Mouse (Mus musculus): ENCODE measurements around the gene Zfhx2. TPM values are rescaled to one million over a fixed set of nuclear protein-coding genes. Genes with fewer than 3 reads are reported as not detected.

Zfhx2 gene
- polyA plus RNA-seq, 1 experiment from 2014 or later, result 5.6 TPM

- peaks cover 30% of the 10 kb centered on the region for H3K36me3 ChIP-seq
- H3K27ac ChIP-seq, result no peak overlapping the region
- peaks cover 38% of the 10 kb centered on the region for H3K4me1 ChIP-seq
- WGBS, result 88% methylated on average over 22 of the region's 22 CpGs
- H3K27me3 ChIP-seq (ENCODE audit: low read depth, poor library complexity, severe bottlenecking), result peaks cover 37% of the 10 kb centered on the region
- no peak for DNase-seq (ENCODE audit: low spot score)
- H3K4me3 ChIP-seq, result no peak overlapping the region
- no peaks in the 10 kb centered on the region for H3K9me3 ChIP-seq (replicated peaks)
These were observed 28.3 kb downstream of the Zfhx2 start for GRCm38 (mm10) chr14:55063581-55064381.

- H3K27ac ChIP-seq, result no peak overlapping the region
- peaks cover 30% of the 10 kb centered on the region for H3K36me3 ChIP-seq
- DNase-seq (ENCODE audit: low spot score), result no peak
- H3K9me3 ChIP-seq (replicated peaks), result no peaks in the 10 kb centered on the region
- 85% methylated on average over 5 of the region's 5 CpGs for WGBS
- peaks cover 38% of the 10 kb centered on the region for H3K4me1 ChIP-seq
- H3K27me3 ChIP-seq (ENCODE audit: low read depth, poor library complexity, severe bottlenecking), result peaks cover 37% of the 10 kb centered on the region
- peak overlapping the region; percentile 33 for H3K4me3 ChIP-seq
These were observed 29.0 kb downstream of the Zfhx2 start for GRCm38 (mm10) chr14:55063117-55063516.

GRCm38 (mm10) chr14:55062626-55063025, 29.5 kb downstream of the Zfhx2 start:
- WGBS, result 17% methylated on average over 17 of the region's 17 CpGs
- Histone ChIP-seq H3K4me3 (peak overlapping the region; percentile 33), H3K36me3 (peaks cover 30% of the 10 kb centered on the region), H3K9me3 (replicated peaks) (no peaks in the 10 kb centered on the region), H3K27ac (peak overlapping the region; percentile 47), H3K27me3 (ENCODE audit: low read depth, poor library complexity, severe bottlenecking) (peaks cover 37% of the 10 kb centered on the region), H3K4me1 (peaks cover 38% of the 10 kb centered on the region)
- peak; percentile 60 for DNase-seq (ENCODE audit: low spot score)

GRCm38 (mm10) chr14:55061845-55062244, 30.3 kb downstream of the Zfhx2 start:
- Histone ChIP-seq H3K9me3 (replicated peaks) (no peaks in the 10 kb centered on the region), H3K36me3 (peaks cover 22% of the 10 kb centered on the region), H3K4me3 (no peak overlapping the region), H3K4me1 (peaks cover 38% of the 10 kb centered on the region), H3K27ac (peak overlapping the region; percentile 47; the same call in 1 of the 2 replicates), H3K27me3 (ENCODE audit: low read depth, poor library complexity, severe bottlenecking) (peaks cover 37% of the 10 kb centered on the region)
- 35% methylated on average over 7 of the region's 7 CpGs for WGBS
- no peak for DNase-seq (ENCODE audit: low spot score)

- peaks cover 32% of the 10 kb centered on the region for H3K4me1 ChIP-seq
- H3K36me3 ChIP-seq, result peaks cover 5% of the 10 kb centered on the region; the same call in 1 of the 2 replicates
- no peaks in the 10 kb centered on the region for H3K9me3 ChIP-seq (replicated peaks)
- no peak overlapping the region for H3K4me3 ChIP-seq
- peaks cover 25% of the 10 kb centered on the region for H3K27me3 ChIP-seq (ENCODE audit: low read depth, poor library complexity, severe bottlenecking)
- DNase-seq (ENCODE audit: low spot score), result no peak
- 88% methylated on average over 5 of the region's 5 CpGs for WGBS
- H3K27ac ChIP-seq, result no peak overlapping the region
These were observed 32.2 kb downstream of the Zfhx2 start for GRCm38 (mm10) chr14:55059931-55060330.

GRCm38 (mm10) chr14:55059009-55059408, 33.1 kb downstream of the Zfhx2 start:
- no peak for DNase-seq (ENCODE audit: low spot score)
- Histone ChIP-seq H3K27ac (no peak overlapping the region), H3K4me1 (peaks cover 32% of the 10 kb centered on the region), H3K27me3 (ENCODE audit: low read depth, poor library complexity, severe bottlenecking) (peaks cover 16% of the 10 kb centered on the region), H3K4me3 (no peak overlapping the region), H3K9me3 (replicated peaks) (no peaks in the 10 kb centered on the region), H3K36me3 (0 out of 2 replicates have a peak, but pooled peaks cover 5% of the 10 kb centered on the region)
- 92% methylated on average over 1 of the region's 1 CpGs for WGBS

GRCm38 (mm10) chr14:55055167-55055834, 36.8 kb downstream of the Zfhx2 start:
- Histone ChIP-seq H3K9me3 (replicated peaks) (no peaks in the 10 kb centered on the region), H3K27ac (no peak overlapping the region), H3K27me3 (ENCODE audit: low read depth, poor library complexity, severe bottlenecking) (no peaks in the 10 kb centered on the region), H3K4me3 (no peak overlapping the region), H3K4me1 (peaks cover 3% of the 10 kb centered on the region; the same call in 1 of the 2 replicates), H3K36me3 (no peaks in the 10 kb centered on the region)
- whole genome bisulfite sequencing, result 82% methylated on average over 11 of the region's 11 CpGs
- no peak for DNase-seq (ENCODE audit: low spot score)

GRCm38 (mm10) chr14:55054191-55054749, 37.9 kb downstream of the Zfhx2 start:
- Histone ChIP-seq H3K9me3 (replicated peaks) (no peaks in the 10 kb centered on the region), H3K4me3 (no peak overlapping the region), H3K27ac (no peak overlapping the region), H3K27me3 (ENCODE audit: low read depth, poor library complexity, severe bottlenecking) (no peaks in the 10 kb centered on the region), H3K36me3 (no peaks in the 10 kb centered on the region), H3K4me1 (peaks cover 2% of the 10 kb centered on the region; the same call in 1 of the 2 replicates)
- WGBS, result 83% methylated on average over 10 of the region's 10 CpGs
- no peak for DNase-seq (ENCODE audit: low spot score)

GRCm38 (mm10) chr14:55053708-55054190, 38.4 kb downstream of the Zfhx2 start:
- peaks cover 3% of the 10 kb centered on the region; the same call in 1 of the 2 replicates for H3K4me1 ChIP-seq
- no peaks in the 10 kb centered on the region for H3K36me3 ChIP-seq
- H3K27ac ChIP-seq, result no peak overlapping the region
- no peaks in the 10 kb centered on the region for H3K27me3 ChIP-seq (ENCODE audit: low read depth, poor library complexity, severe bottlenecking)
- DNase-seq (ENCODE audit: low spot score), result no peak
- 91% methylated on average over 17 of the region's 17 CpGs for WGBS
- no peaks in the 10 kb centered on the region for H3K9me3 ChIP-seq (replicated peaks)
- no peak overlapping the region for H3K4me3 ChIP-seq

GRCm38 (mm10) chr14:55053050-55053449, 39.1 kb downstream of the Zfhx2 start:
- Histone ChIP-seq H3K9me3 (replicated peaks) (no peaks in the 10 kb centered on the region), H3K4me3 (no peak overlapping the region), H3K36me3 (no peaks in the 10 kb centered on the region), H3K4me1 (peaks cover 3% of the 10 kb centered on the region; the same call in 1 of the 2 replicates), H3K27ac (no peak overlapping the region), H3K27me3 (ENCODE audit: low read depth, poor library complexity, severe bottlenecking) (no peaks in the 10 kb centered on the region)
- no peak for DNase-seq (ENCODE audit: low spot score)
- WGBS, result 83% methylated on average over 4 of the region's 4 CpGs

- DNase-seq (ENCODE audit: low spot score), result no peak
- H3K9me3 ChIP-seq (replicated peaks), result no peaks in the 10 kb centered on the region
- no peak overlapping the region for H3K27ac ChIP-seq
- no peaks in the 10 kb centered on the region for H3K27me3 ChIP-seq (ENCODE audit: low read depth, poor library complexity, severe bottlenecking)
- 89% methylated on average over 9 of the region's 9 CpGs for WGBS
- H3K36me3 ChIP-seq, result no peaks in the 10 kb centered on the region
- peaks cover 3% of the 10 kb centered on the region; the same call in 1 of the 2 replicates for H3K4me1 ChIP-seq
- H3K4me3 ChIP-seq, result no peak overlapping the region
These were observed 39.6 kb downstream of the Zfhx2 start for GRCm38 (mm10) chr14:55052496-55052895.

- DNase-seq (ENCODE audit: low spot score), result no peak
- no peaks in the 10 kb centered on the region for H3K9me3 ChIP-seq (replicated peaks)
- no peak overlapping the region for H3K4me3 ChIP-seq
- H3K27me3 ChIP-seq (ENCODE audit: low read depth, poor library complexity, severe bottlenecking), result no peaks in the 10 kb centered on the region
- no peak overlapping the region for H3K27ac ChIP-seq
- H3K36me3 ChIP-seq, result no peaks in the 10 kb centered on the region
- peaks cover 3% of the 10 kb centered on the region; the same call in 1 of the 2 replicates for H3K4me1 ChIP-seq
- 86% methylated on average over 2 of the region's 2 CpGs for WGBS
These were observed 44.1 kb downstream of the Zfhx2 start for GRCm38 (mm10) chr14:55047971-55048531.

Data from limb, embryonic 10.5 days (tissue).